Mouse (Mus musculus) layer of hippocampus, adult 8-10 months (tissue): ENCODE measurements around the gene Zzef1. TPM values are rescaled to one million over a fixed set of nuclear protein-coding genes. Genes with fewer than 3 reads are reported as not detected.
A peak's percentile ranks its signal among the peaks of the same experiment; 100 is the strongest.

Source experiments
- DNase-seq, 2 experiments: peaks; one replicate each; pipeline ENCODE4 v3.0.0; 2022; ENCODE audit warnings: low spot score in 2 of 2
- total RNA-seq, 4 experiments: library from RNA; stranded (reverse); gene quantifications; 2 replicates each; pipeline ENCODE4 v1.2.4; 2022

Gene Zzef1
- total RNA-seq, 4 experiments from 2014 or later: 41.5 to 51.8 (median 45.2) TPM

GRCm38 (mm10) chr11:72806556-72806955 lies 10.5 kb downstream of the Zzef1 start:
- DNase-seq: peak; percentile 18 to 32

- DNase-seq: no peak
Observed at GRCm38 (mm10) chr11:72807992-72808391, 12.0 kb downstream of the Zzef1 start.

- DNase-seq: no peak
Observed at GRCm38 (mm10) chr11:72813687-72814086, 17.7 kb downstream of the Zzef1 start.

GRCm38 (mm10) chr11:72814188-72814587 lies 18.2 kb downstream of the Zzef1 start:
- DNase-seq: no peak

GRCm38 (mm10) chr11:72816859-72817258 lies 20.8 kb downstream of the Zzef1 start:
- DNase-seq: no peak

- no peak for DNase-seq
Observed at GRCm38 (mm10) chr11:72818067-72818466, 22.0 kb downstream of the Zzef1 start.

- no peak for DNase-seq
Observed at GRCm38 (mm10) chr11:72821041-72821440, 25.0 kb downstream of the Zzef1 start.

- no peak for DNase-seq
Observed at GRCm38 (mm10) chr11:72829869-72830268, 33.8 kb downstream of the Zzef1 start.

- no peak for DNase-seq
Observed at GRCm38 (mm10) chr11:72842731-72843130, 46.7 kb downstream of the Zzef1 start.

GRCm38 (mm10) chr11:72843576-72843975 lies 47.5 kb downstream of the Zzef1 start:
- DNase-seq: no peak

GRCm38 (mm10) chr11:72845526-72845925 lies 49.5 kb downstream of the Zzef1 start:
- no peak for DNase-seq

GRCm38 (mm10) chr11:72846685-72847084 lies 50.7 kb downstream of the Zzef1 start:
- DNase-seq: no peak

- no peak for DNase-seq
Observed at GRCm38 (mm10) chr11:72847831-72848628, 52.0 kb downstream of the Zzef1 start.

GRCm38 (mm10) chr11:72850419-72851131 lies 54.5 kb downstream of the Zzef1 start:
- no peak for DNase-seq

GRCm38 (mm10) chr11:72851214-72851613 lies 55.2 kb downstream of the Zzef1 start:
- no peak for DNase-seq

GRCm38 (mm10) chr11:72852122-72852521 lies 56.1 kb downstream of the Zzef1 start:
- DNase-seq: no peak

- no peak for DNase-seq
Observed at GRCm38 (mm10) chr11:72853086-72853485, 57.1 kb downstream of the Zzef1 start.

GRCm38 (mm10) chr11:72854251-72854650 lies 58.2 kb downstream of the Zzef1 start:
- no peak for DNase-seq

- DNase-seq: no peak
Observed at GRCm38 (mm10) chr11:72856764-72857163, 60.7 kb downstream of the Zzef1 start.

GRCm38 (mm10) chr11:72861236-72861635 lies 65.2 kb downstream of the Zzef1 start:
- DNase-seq: no peak

GRCm38 (mm10) chr11:72866446-72866845 lies 70.4 kb downstream of the Zzef1 start:
- no peak for DNase-seq

- no peak for DNase-seq
Observed at GRCm38 (mm10) chr11:72872061-72872460, 76.0 kb downstream of the Zzef1 start.

GRCm38 (mm10) chr11:72892623-72893022 lies 96.6 kb downstream of the Zzef1 start:
- DNase-seq: no peak
